Mouse (Mus musculus): ENCODE results near the gene Ackr2. TPM values are rescaled to one million over a fixed set of nuclear protein-coding genes. Genes with fewer than 3 reads are reported as not detected.

The Ackr2 gene
- polyA plus RNA-seq, 2 experiments from 2014 or later, result not detected

GRCm38 (mm10) chr9:121919027-121919501, 20.9 kb downstream of the Ackr2 start:
- no peak for ATAC-seq

- ATAC-seq, result no peak
Measured at GRCm38 (mm10) chr9:121923443-121923842, 25.3 kb downstream of the Ackr2 start.

GRCm38 (mm10) chr9:121923906-121924305, 25.8 kb downstream of the Ackr2 start:
- no peak for ATAC-seq

GRCm38 (mm10) chr9:121924901-121925560, 26.9 kb downstream of the Ackr2 start:
- no peak for ATAC-seq

- ATAC-seq, result no peak
Measured at GRCm38 (mm10) chr9:121925959-121926358, 27.8 kb downstream of the Ackr2 start.

GRCm38 (mm10) chr9:121926634-121927405, 28.7 kb downstream of the Ackr2 start:
- ATAC-seq, result peak; percentile 90

GRCm38 (mm10) chr9:121927721-121928120, 29.6 kb downstream of the Ackr2 start:
- no peak for ATAC-seq

GRCm38 (mm10) chr9:121928498-121928897, 30.3 kb downstream of the Ackr2 start:
- ATAC-seq, result no peak

- ATAC-seq, result no peak
Measured at GRCm38 (mm10) chr9:121934856-121935255, 36.7 kb downstream of the Ackr2 start.

GRCm38 (mm10) chr9:121936952-121937351, 38.8 kb downstream of the Ackr2 start:
- no peak for ATAC-seq

GRCm38 (mm10) chr9:121937451-121937864, 39.3 kb downstream of the Ackr2 start:
- no peak for ATAC-seq

- no peak for ATAC-seq
Measured at GRCm38 (mm10) chr9:121937944-121938355, 39.8 kb downstream of the Ackr2 start.

- ATAC-seq, result no peak
Measured at GRCm38 (mm10) chr9:121943005-121943404, 44.9 kb downstream of the Ackr2 start.

GRCm38 (mm10) chr9:121943628-121944027, 45.5 kb downstream of the Ackr2 start:
- ATAC-seq, result no peak

GRCm38 (mm10) chr9:121947784-121948183, 49.6 kb downstream of the Ackr2 start:
- ATAC-seq, result no peak

GRCm38 (mm10) chr9:121948431-121948830, 50.3 kb downstream of the Ackr2 start:
- ATAC-seq, result no peak

GRCm38 (mm10) chr9:121950418-121951113, 52.4 kb downstream of the Ackr2 start, which contains the start of gene Fam198a:
Gene Fam198a, plus strand, starts transcription at chr9:121950988.
- no peak for ATAC-seq

GRCm38 (mm10) chr9:121951114-121951423, 52.9 kb downstream of the Ackr2 start:
- no peak for ATAC-seq

GRCm38 (mm10) chr9:121952596-121952995, 54.4 kb downstream of the Ackr2 start:
- no peak for ATAC-seq

- no peak for ATAC-seq
Measured at GRCm38 (mm10) chr9:121959966-121960635, 61.9 kb downstream of the Ackr2 start.

Measured in activated CD4-positive, CD25-positive, alpha-beta regulatory T cell, adult 4 months (primary cell).